Mouse (Mus musculus): ENCODE measurements around the gene Tmed2.
"Not testable (repeated sequence)": the region's sequence is repeated elsewhere in the genome, so short reads cannot be mapped to it uniquely, and the experiment has no call there.

Gene Tmed2

GRCm38 (mm10) chr5:124528791-124529190 lies 11.7 kb upstream of the Tmed2 start:
- no peak for DNase-seq

GRCm38 (mm10) chr5:124529191-124529651 lies 11.3 kb upstream of the Tmed2 start:
- no peak for DNase-seq

GRCm38 (mm10) chr5:124529697-124530096 lies 10.8 kb upstream of the Tmed2 start:
- no peak for DNase-seq

GRCm38 (mm10) chr5:124530655-124531582 lies 9.6 kb upstream of the Tmed2 start, which contains the start of gene Rilpl1:
Gene Rilpl1, minus strand, starts transcription at chr5:124531391.
- DNase-seq, result peak; percentile 61

GRCm38 (mm10) chr5:124531583-124531930 lies 8.9 kb upstream of the Tmed2 start:
- no peak for DNase-seq

GRCm38 (mm10) chr5:124532451-124532850 lies 8.0 kb upstream of the Tmed2 start:
- DNase-seq, result no peak

GRCm38 (mm10) chr5:124535016-124535415 lies 5.5 kb upstream of the Tmed2 start:
- DNase-seq, result no peak

- peak; percentile 40 for DNase-seq
Observed at GRCm38 (mm10) chr5:124536776-124537175, 3.7 kb upstream of the Tmed2 start.

GRCm38 (mm10) chr5:124538813-124539792 lies 1.4 kb upstream of the Tmed2 start:
- DNase-seq, result peak; percentile 53

- no peak for DNase-seq
Observed at GRCm38 (mm10) chr5:124539905-124540304, 590 bp upstream of the Tmed2 start.

- DNase-seq, result peak; percentile 46
Observed at GRCm38 (mm10) chr5:124540905-124541601, 558 bp downstream of the Tmed2 start.

GRCm38 (mm10) chr5:124541602-124541973 lies 1.1 kb downstream of the Tmed2 start:
- DNase-seq, result no peak

- DNase-seq, result not testable (repeated sequence)
Observed at GRCm38 (mm10) chr5:124550737-124551136, 10.2 kb downstream of the Tmed2 start.

- not testable (repeated sequence) for DNase-seq
Observed at GRCm38 (mm10) chr5:124551349-124552093, 11.0 kb downstream of the Tmed2 start.

GRCm38 (mm10) chr5:124552094-124552472 lies 11.6 kb downstream of the Tmed2 start:
- no peak for DNase-seq

- peak; percentile 90 for DNase-seq
Observed at GRCm38 (mm10) chr5:124552558-124553307, 12.2 kb downstream of the Tmed2 start, which contains the start of gene Ddx55. Gene Ddx55, plus strand, starts transcription at chr5:124552864.

- DNase-seq, result no peak
Observed at GRCm38 (mm10) chr5:124553607-124554006, 13.1 kb downstream of the Tmed2 start.

- DNase-seq, result no peak
Observed at GRCm38 (mm10) chr5:124555145-124555544, 14.7 kb downstream of the Tmed2 start.

GRCm38 (mm10) chr5:124571068-124571467 lies 30.6 kb downstream of the Tmed2 start:
- DNase-seq, result peak; percentile 50

GRCm38 (mm10) chr5:124575467-124575866 lies 35.0 kb downstream of the Tmed2 start:
- DNase-seq, result no peak

All from cerebellum, adult 8-10 months (tissue).